Mouse (Mus musculus): Measurements from ENCODE around the gene Gm7073. TPM values are rescaled to one million over a fixed set of nuclear protein-coding genes. Genes with fewer than 3 reads are reported as not detected.

Gm7073 gene
- polyA plus RNA-seq, 1 experiment, result not detected

DNA sequence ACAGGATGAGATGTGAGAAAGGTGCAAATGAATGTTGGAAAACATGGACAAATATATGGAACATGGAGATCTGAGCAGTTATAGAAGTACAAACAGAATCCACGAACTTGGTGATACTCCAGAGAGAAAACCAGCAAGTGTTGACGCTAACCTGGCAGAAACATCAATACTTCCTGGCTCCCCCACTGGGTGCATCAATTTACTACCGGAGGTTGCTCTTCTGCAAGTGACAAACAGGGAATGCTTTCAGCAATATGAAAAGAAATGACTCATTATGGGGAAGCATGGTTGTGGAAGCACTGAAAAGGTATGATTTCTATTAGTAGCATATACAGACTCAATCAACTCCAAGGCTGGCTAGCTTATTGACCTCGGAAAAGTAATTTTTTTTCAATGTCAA is 144.8 kb downstream of the Gm7073 start:
- Histone ChIP-seq H3K27ac (ENCODE audit: insufficient read depth, low read length) (no peak overlapping the region), H3K4me1 (ENCODE audit: control insufficient read depth, insufficient read depth, low read length) (no peaks in the 10 kb centered on the region), H3K4me3 (ENCODE audit: insufficient read depth, low read length) (no peak overlapping the region)
- TF ChIP-seq CTCF (IDR thresholded peaks at IDR 0.05; ENCODE audit: borderline replicate concordance, insufficient read depth, low read length) (no peak), POLR2A (IDR thresholded peaks at IDR 0.05; ENCODE audit: low read depth, low read length) (no peak)

DNA sequence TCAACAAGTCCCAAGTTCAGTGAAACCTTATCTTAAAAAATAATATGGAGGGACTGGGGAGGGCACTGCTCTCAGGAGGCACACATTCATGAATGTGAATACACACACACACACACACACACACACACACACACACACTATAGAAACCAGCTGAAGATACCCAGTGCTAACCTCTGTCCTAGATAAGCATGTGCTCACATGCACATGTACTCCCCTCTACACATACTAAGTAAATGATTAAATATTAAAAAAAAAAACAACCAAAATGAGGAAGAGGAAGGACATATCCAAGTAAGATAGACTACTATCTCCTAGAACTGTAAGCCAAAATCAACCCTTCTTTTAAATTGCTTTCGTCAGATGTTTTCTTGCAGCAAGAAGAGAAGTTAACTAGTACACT is 152.2 kb downstream of the Gm7073 start:
- Histone ChIP-seq H3K27ac (ENCODE audit: insufficient read depth, low read length) (no peak overlapping the region), H3K4me3 (ENCODE audit: insufficient read depth, low read length) (no peak overlapping the region), H3K4me1 (ENCODE audit: control insufficient read depth, insufficient read depth, low read length) (no peaks in the 10 kb centered on the region)
- no peak for TF ChIP-seq CTCF (IDR thresholded peaks at IDR 0.05; ENCODE audit: borderline replicate concordance, insufficient read depth, low read length)

Other genes with a start within 250 kb of the Gm7073 start
- 10.4 and 14.0 TPM in 2 replicates for gene Atp11c, start 53.4 kb upstream of the Gm7073 start, polyA plus RNA-seq (2011; ENCODE audit: insufficient read length, low read depth, missing spikeins)

All from embryonic fibroblast, embryonic 13.5 days (primary cell).